16 mouse cellular contexts compared by ENCODE assay signal in genomic region chr1:166344300-166345077, GRCm38 (mm10). TPM values are rescaled to one million over a fixed set of nuclear protein-coding genes. Genes with fewer than 3 reads are reported as not detected.
DNase-seq lines count a peak whose midpoint lies in the region; ATAC-seq and TF ChIP-seq lines count a peak whose summit lies in the region.
"Had no signal": no experiment of that assay in that cellular context is flagged by ENCODE, and none has a peak within 500 bp of the region (broad histone marks: within the 10 kb centered on the region; RNA-seq: fewer than 3 reads in every experiment).

No protein-coding gene starts in this region.

- no peak overlapping the region for H3K9ac ChIP-seq in forebrain, postnatal 0 days
- H3K9ac ChIP-seq in liver, postnatal 0 days (replicated peaks) = no peak overlapping the region
- H3K9ac ChIP-seq: liver, embryonic 13.5 days had no signal

- TF ChIP-seq EP300 in liver, postnatal 0 days (IDR thresholded peaks at IDR 0.05; ENCODE audit: low read depth) = no peak

- no peak overlapping the region for H3K27ac ChIP-seq in forebrain, postnatal 0 days (ENCODE audit: low read depth, low read length)
- H3K27ac ChIP-seq in liver, postnatal 0 days (ENCODE audit: low read depth) = no peak overlapping the region
- H3K27ac ChIP-seq: left cerebral cortex, adult 2 months; liver, embryonic 13.5 days had no signal

- H3K27me3 ChIP-seq in forebrain, postnatal 0 days (ENCODE audit: insufficient read depth, low read length) = no peaks in the 10 kb centered on the region
- no peaks in the 10 kb centered on the region for H3K27me3 ChIP-seq in liver, postnatal 0 days (ENCODE audit: insufficient read depth, low read length)

- 26% methylated on average over 8 of the region's 8 CpGs for WGBS in forebrain, postnatal 0 days
- WGBS in liver, postnatal 0 days (ENCODE audit: insufficient replicate concordance) = 75% methylated on average over 8 of the region's 8 CpGs

- H3K4me3 ChIP-seq in forebrain, postnatal 0 days (ENCODE audit: low read depth, low read length) = no peak overlapping the region
- no peak overlapping the region for H3K4me3 ChIP-seq in liver, postnatal 0 days (ENCODE audit: low read depth, low read length)
- H3K4me3 ChIP-seq: left cerebral cortex, adult 2 months; liver, embryonic 13.5 days had no signal

- H3K36me3 ChIP-seq in forebrain, postnatal 0 days (ENCODE audit: insufficient read depth) = no peaks in the 10 kb centered on the region
- no peaks in the 10 kb centered on the region for H3K36me3 ChIP-seq in liver, postnatal 0 days (replicated peaks; ENCODE audit: insufficient read depth, low read length)
- H3K36me3 ChIP-seq: liver, embryonic 13.5 days had no signal

- TF ChIP-seq CTCF in forebrain, postnatal 0 days (IDR thresholded peaks at IDR 0.05; ENCODE audit: low read depth) = no peak
- TF ChIP-seq CTCF in liver, postnatal 0 days (IDR thresholded peaks at IDR 0.05; ENCODE audit: low read depth) = no peak

- ATAC-seq in forebrain, postnatal 0 days = peak; percentile 85
- no peak for ATAC-seq in liver, postnatal 0 days

- peak; percentile 24 for DNase-seq in right cerebral cortex, adult 18-20 months
- DNase-seq in right cerebral cortex, postnatal 36 days (ENCODE audit: low spot score in 2 of 2) = no peak
- DNase-seq in forebrain, postnatal 0 days = peak; percentile 65
- peak; percentile 29 to 30 for DNase-seq in layer of hippocampus, postnatal 36 days
- DNase-seq in gastrocnemius, adult 18-20 months (ENCODE audit: low spot score) = no peak
- DNase-seq in heart, adult 18-20 months = no peak
- no peak for DNase-seq in liver, postnatal 0 days
- DNase-seq: adrenal gland, postnatal 36 days; cerebellum, adult 8-10 months; gastrocnemius, postnatal 36 days; heart, postnatal 10 days; kidney, adult 18-20 months; liver, embryonic 13.5 days; lung, postnatal 36 days; thymus, postnatal 14 days had no signal

- no peaks in the 10 kb centered on the region for H3K9me3 ChIP-seq in forebrain, postnatal 0 days (ENCODE audit: low read length)
- H3K9me3 ChIP-seq in liver, postnatal 0 days (ENCODE audit: low read length) = no peaks in the 10 kb centered on the region
- H3K9me3 ChIP-seq: liver, embryonic 13.5 days had no signal

- H3K4me2 ChIP-seq in forebrain, postnatal 0 days (ENCODE audit: low read depth) = no peak overlapping the region
- H3K4me2 ChIP-seq in liver, postnatal 0 days (ENCODE audit: low read depth, low read length) = no peak overlapping the region
- H3K4me2 ChIP-seq: liver, embryonic 13.5 days had no signal

- 0 out of 2 replicates have a peak, but pooled peaks cover 3% of the 10 kb centered on the region for H3K4me1 ChIP-seq in forebrain, postnatal 0 days (ENCODE audit: insufficient read depth)
- no peaks in the 10 kb centered on the region for H3K4me1 ChIP-seq in liver, postnatal 0 days (ENCODE audit: insufficient read depth)
- H3K4me1 ChIP-seq: liver, embryonic 13.5 days had no signal

RNA-seq across cellular contexts. Expression of gene Tada1, which starts 34.4 kb away (rescaled TPM):
- total RNA-seq in forebrain, postnatal 0 days (2014; rRNA removed) = 66.3 and 80.6 TPM in 2 replicates
- polyA plus RNA-seq in forebrain, postnatal 0 days (2015; fragmentation: Nextera tagmentation; extraction: Ambion mirVana) = 77.4 and 82.0 TPM in 2 replicates
- total RNA-seq in layer of hippocampus, postnatal 36 days (2021) = 10 to 100 TPM; 36.6 to 37.8 TPM
- total RNA-seq in gastrocnemius, adult 18-20 months (2021) = 1 to 10 TPM; 3.8 to 4.5 TPM
- total RNA-seq in heart, adult 18-20 months (2021) = 1 to 10 TPM; 8.5 to 8.8 TPM
- polyA plus RNA-seq in liver, postnatal 0 days (2015; fragmentation: Nextera tagmentation; extraction: Ambion mirVana) = 13.5 and 13.7 TPM in 2 replicates

Comparison
In these comparisons a context has a peak if more than half of its experiments do, and no peak if none do; other contexts are left out.
1. DNase-seq: peak in right cerebral cortex, adult 18-20 months (single experiment), forebrain, postnatal 0 days (single experiment) and layer of hippocampus, postnatal 36 days (2 of 2); none in right cerebral cortex, postnatal 36 days (0 of 2), gastrocnemius, adult 18-20 months (single experiment), heart, adult 18-20 months (0 of 2) and liver, postnatal 0 days (single experiment).